Mouse (Mus musculus) heart, adult 8-10 months (tissue): ENCODE measurements at regions not wholly inside any gene's neighbourhood (a gene's known extent, or its start where the extent isn't known, plus 50 kb on each side); places are given as distances from the start of the nearest gene placed in this dataset.

ENCODE experiments used
- DNase-seq: peaks from one replicate; pipeline ENCODE4 v3.0.0; 2022; ENCODE audit warnings: low spot score

DNA sequence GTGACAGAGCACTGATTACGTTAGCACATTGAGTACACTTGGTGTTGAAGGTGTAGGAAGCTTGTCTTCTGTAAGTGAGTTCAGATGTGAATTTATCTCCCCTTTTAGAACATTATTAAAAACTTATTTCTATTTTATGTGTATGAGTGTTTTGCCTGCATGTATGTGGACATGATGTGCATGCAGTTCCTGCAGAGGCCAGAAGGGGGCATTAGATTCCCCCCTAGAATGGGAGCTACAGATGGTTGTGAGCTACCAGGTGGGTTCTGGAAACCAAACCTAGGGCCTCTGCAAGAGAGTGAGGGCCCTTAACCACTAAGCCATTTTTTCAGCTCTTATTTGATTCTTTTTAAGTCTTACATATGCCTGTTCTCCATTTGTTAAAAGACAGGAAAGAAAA is 160.0 kb upstream of the Gjb5 start:
- no peak for DNase-seq

DNA sequence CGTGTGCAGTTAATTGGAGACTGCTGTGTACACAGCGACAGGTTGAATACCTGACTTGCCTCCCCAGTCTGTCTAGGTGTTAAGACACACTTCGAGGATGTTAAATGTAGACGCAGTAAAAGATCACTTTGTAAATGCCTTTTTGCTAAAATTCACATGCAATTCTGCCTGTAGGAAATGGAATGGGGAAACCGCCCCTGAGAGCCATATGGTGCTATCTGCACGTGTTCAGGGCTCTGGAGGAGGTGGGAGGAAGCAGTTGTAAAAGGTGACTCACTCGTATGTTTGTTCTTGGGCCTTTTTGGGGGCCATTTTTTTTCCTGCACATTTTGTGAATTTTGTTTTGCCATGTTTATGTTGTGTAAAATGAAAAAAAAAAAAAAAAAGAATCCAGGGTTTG is 159.6 kb upstream of the Gjb5 start:
- no peak for DNase-seq

DNA sequence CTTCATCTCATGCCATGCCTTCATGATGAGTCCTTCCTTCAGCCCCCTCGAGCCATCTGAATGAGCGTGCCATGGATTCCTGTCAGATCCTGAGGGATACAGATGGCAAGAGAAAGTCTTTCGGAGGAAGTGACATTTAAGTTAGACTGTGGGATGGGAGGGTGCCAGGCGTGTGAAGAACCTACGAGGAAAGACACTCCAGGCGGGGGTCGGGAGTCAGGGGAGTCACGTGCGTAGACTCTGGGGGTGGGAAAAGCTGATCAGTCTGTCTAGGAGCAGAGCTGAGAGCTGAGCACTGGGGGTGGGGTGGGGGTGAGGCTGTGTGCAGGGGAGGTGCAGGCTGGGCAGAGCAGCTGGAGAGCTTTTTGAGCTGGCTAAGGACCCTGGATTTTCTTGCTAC is 152.0 kb upstream of the Gjb5 start:
- no peak for DNase-seq

- no peak for DNase-seq
Measured at GRCm38 (mm10) chr4:127502621-127503020, 144.6 kb upstream of the Gjb5 start.

- no peak for DNase-seq
Measured at GRCm38 (mm10) chr4:127501881-127502280, 143.9 kb upstream of the Gjb5 start.

DNA sequence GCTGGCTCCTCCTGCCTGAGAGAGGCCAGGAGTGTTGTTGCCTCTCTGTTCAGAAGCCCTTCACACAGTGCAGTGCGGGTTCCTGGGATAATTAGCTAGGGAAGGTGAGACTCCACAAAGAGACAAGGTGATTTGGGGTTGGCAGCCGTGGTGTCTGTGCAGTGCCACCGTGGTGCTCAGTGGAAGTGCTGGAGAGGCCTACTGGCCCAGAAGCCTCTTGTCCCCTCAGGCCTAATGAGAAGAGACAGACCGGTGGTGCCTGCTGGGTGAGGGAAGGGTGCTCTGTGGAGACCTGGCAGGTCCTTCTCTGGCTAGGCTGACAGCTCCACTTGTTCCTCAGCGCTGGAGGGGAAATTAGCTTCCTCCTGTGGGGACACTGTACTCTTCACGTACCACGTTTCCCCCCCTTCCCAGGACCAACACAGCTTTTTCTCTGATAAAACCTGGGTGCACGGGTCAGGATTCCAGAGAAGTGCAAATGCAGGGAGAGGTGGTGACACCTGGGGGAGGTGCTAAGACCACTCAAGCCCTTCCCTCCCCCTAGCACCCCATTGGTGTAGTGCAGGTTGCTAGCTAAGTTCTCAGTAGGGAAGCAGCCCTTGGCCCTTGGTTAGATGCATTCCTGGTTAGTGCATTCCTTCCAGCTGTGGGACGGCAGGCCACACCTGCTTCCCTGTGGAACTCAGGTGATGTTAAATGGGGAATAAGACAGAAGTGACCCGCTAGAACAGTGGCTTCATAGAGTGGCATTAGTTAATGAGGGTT is 129.2 kb upstream of the Gjb5 start:
- no peak for DNase-seq

- no peak for DNase-seq
Measured at GRCm38 (mm10) chr4:127485238-127485637, 127.3 kb upstream of the Gjb5 start.

- DNase-seq, result no peak
Measured at GRCm38 (mm10) chr4:127482461-127482860, 124.5 kb upstream of the Gjb5 start.

- no peak for DNase-seq
Measured at GRCm38 (mm10) chr4:127480339-127480738, 122.4 kb upstream of the Gjb5 start.

DNA sequence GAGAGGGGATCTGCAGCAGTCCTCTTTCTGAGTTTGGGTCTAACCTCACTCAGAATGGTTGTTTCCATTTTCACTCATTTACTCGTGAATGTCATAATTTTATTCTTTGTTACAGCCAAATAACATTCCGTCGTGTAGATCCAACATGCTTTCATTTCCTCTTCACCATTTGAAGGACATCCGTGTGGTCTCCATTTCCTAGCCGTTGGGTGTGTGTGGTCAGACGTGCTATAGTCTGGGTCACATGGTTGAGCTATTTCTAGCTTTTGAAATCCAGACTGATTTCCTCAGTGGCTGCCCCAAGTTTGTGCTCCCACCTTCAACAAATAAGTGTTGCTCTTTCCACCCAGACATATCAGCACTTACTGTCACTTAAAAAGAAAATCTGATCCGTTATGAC is 111.9 kb upstream of the Gjb5 start:
- no peak for DNase-seq

DNA sequence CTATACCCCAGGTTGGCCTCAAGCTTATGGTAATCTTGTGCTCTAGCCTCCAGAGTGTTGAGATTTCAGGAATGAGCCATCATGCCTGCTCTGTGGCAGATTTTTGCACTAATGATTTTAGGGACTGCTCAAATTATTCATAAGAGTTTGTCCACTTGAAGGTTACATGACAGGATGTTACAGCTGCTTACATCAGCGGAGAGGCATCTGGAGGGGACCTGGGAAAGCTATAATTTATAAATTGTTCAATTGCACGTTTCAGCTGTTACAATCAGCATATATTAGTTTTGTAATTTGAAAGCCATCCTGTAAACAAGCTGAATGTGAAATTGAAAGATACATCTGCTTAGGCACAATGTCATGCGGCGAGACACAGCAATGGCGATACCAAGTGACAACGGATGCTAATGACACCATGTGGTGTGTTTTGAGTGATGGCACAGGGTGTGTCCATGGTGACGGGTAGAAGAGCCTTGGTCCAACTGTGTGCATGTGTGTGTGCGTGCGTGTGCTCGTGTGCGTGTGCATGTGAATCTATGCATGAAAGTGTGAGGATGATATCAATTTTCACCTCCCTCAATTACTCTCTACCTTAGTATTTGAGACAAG is 96.6 kb upstream of the Gjb5 start:
- DNase-seq, result no peak

DNA sequence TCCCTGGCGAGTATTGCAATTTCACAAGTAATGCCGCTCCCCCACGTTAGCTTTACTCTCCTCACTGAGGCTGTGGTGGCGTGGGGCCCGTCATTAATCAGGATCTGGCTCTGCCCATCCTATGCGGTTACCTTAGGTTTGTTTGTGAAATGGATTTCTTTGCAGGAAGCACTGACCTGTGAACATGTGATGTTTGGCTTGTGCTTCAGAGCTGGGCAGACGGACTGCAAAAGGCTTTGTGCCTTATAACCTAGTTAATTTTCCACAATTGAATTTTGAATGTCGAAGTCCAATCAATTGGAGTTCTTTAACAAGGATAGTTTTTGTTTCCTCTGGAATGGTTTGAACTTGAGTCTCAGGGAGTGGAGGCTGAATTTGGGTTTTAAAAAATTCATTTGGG is 94.1 kb upstream of the Gjb5 start:
- DNase-seq, result no peak

DNA sequence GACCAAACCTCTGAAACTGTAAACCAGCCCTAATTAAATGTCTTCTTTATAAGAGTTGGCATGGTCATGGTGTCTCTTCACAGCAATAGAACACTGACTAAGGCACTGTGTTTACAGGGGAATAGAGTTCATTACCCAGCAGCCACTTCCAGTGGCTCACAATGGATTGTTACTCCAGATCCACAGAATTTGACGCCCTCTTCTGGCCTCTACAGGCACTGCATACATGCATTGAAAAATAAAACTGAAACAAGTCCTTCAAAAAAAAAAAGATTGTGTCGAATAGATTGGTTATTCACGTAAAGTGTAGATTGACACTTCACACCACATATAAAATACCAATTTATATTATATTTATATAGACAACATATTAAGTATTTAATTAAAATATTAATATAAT is 87.3 kb upstream of the Gjb5 start:
- DNase-seq, result no peak

DNA sequence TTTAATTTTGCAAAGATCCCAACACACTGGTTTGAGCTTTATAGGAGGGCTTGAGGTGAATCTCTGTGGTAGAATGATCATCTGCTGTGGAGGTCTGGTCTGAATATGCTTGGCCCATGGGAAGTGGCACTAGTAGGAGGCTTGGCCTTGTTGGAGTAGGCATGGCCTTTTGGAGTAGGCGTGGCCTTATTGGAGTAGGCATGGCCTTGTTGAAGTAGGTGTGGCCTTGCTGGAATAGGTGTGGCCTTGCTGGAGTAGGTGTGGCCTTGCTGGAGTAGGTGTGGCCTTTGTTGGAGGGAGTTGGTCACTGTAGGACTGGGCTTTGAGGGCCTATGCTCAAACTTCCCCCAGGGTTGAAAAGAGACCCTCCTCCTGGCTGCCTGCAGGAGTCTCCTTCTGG is 86.1 kb upstream of the Gjb5 start:
- no peak for DNase-seq

- no peak for DNase-seq
Measured at GRCm38 (mm10) chr4:127442001-127442400, 84.0 kb upstream of the Gjb5 start.

DNA sequence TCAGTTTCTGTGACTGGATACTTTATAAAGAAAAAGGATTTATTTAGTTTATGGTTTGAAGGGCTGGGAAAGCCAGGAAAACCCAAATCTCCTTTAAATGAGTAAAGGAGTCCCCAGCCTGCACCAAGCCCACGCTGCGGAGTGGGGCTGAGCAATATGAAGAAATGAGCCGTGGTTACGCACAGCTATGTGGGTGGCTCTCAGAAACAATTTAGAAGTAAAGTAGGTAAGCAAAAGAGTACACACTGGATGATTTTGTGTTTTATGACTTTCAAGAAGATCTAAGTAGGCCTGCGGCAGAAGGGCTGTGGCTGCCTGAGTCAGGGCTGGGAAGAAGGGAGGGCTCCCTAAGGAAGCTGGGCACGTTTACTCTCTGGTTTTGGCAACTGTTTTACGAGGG is 82.6 kb upstream of the Gjb5 start:
- DNase-seq, result no peak

- peak; percentile 37 for DNase-seq
Measured at GRCm38 (mm10) chr4:127435076-127435475, 77.1 kb upstream of the Gjb5 start.

DNA sequence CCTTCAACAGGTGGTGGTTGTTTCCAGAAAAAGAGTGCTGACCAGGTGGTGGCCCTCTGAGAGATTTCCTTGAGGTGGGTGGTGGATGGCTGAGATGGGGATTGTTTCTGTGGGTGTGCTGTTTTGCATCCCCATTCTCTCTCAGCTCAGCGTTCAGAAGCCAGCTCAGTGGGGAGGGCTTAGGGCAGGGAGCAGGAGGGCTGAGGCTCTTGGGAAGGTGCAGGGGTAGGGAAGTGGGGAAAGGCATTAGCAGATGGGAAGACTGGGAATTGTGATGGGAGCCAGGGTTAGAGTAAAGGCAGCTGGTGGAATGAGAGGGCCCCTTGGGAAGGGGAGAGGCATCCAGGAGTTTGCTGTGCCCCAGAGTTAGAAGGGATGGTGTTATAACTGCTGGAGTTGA is 72.3 kb upstream of the Gjb5 start:
- no peak for DNase-seq

DNA sequence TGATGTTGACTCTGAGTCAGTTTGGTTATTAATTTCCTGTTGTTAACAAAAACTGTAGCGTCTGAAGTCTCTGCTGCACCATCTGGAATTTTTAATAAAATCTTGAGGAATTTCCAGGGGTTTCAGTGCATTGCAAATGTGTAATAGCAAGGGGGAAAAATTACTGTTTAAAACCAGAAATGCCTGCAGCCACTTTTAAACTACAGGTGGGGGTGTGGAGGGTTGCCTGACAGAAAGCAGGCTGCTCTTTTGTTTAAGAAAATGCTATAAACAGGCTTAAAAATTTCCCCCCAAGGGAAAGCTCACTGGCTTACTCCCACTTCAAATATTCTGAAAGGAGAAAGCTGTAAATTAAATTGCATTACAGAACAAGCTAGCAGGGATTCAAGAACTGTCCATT is 71.8 kb upstream of the Gjb5 start:
- DNase-seq, result no peak

DNA sequence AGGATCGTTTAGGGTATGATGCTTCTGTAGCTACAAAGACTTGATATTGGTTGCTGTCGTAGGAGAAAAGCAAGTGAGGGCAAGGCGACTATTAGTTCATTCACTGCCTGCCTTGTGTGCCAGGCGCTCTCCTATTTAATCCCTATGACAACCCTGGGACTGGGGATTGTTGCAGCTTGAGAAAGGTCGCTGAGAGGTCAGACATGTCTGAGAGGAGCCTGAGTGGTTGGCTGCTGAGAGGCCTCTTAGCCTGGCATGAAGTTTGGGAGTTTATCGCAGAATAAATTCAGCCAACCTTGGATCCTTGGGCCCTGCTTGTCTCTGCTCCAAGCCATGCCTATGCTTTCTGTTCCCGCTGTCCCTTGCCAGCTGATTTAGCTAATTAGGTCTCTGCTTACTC is 65.9 kb upstream of the Gjb5 start:
- DNase-seq, result no peak

DNA sequence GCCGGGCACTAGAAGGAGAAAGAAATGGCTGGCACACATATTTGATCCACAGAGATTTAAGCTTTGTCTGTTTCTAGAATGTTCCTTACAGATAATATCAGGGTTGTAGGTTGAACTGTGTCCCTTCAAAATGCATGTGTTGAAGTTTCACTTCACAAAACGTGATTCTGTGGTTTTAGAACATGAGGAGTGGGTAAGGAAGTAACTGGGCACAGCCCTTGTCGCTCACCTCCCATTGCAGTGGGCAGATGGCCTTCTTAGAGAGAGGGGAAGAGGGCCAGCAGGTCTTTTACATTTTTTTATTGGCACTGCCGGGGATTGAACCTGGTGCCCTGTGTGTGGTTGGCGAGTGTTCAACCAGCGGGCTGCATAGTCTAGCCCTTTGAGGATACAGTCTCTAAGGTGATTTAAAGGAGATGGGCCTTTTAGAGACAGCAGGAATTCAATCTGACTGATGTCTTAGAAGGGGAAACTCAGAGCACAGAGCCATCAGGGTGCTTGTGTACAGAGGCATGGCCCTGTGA is 64.0 kb upstream of the Gjb5 start:
- DNase-seq, result no peak

DNA sequence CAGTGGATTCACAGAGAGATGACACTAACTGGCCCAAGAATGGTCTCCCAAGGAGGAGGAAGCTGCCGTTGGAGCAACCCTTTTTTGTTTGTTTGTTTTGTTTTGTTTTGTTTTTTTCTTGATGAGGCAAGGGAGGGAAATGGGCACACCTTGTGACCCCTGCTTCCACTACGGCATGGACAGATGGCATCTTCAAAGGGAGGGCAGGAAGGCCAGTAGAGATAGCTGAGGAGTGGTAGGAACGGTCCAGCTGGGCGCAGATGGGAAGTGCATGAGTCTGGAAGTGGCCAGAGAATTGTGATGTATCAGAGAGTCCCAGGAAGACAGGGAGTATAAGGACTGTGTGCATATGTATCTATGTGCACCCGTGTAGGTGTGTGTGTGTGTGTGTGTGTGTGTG is 63.1 kb upstream of the Gjb5 start:
- no peak for DNase-seq

GRCm38 (mm10) chr4:127419786-127420120 is 61.8 kb upstream of the Gjb5 start:
- no peak for DNase-seq
